Mouse (Mus musculus) midbrain, embryonic 13.5 days (tissue): ENCODE data around the gene Odf3l2. TPM values are rescaled to one million over a fixed set of nuclear protein-coding genes. Genes with fewer than 3 reads are reported as not detected.

Experiments used
- ATAC-seq: fragments of 200-750 bp; cut with Nextera tagmentation; 2 replicates; pipeline ENCODE4 v1.8.0; 2017; ENCODE audit warnings: mild to moderate bottlenecking, moderate TSS enrichment, moderate library complexity
- H3K27ac ChIP-seq: fragments of 300-500 bp; sonication (generic); 2 replicates; pipeline ENCODE4 v1.5.1; 2015; ENCODE audit warnings: inconsistent platforms, mild to moderate bottlenecking, moderate library complexity
- H3K27me3 ChIP-seq: fragments of 300-500 bp; sonication (generic); 2 replicates; pipeline ENCODE4 v1.6.1; 2015; ENCODE audit warnings: mild to moderate bottlenecking, inconsistent platforms
- H3K36me3 ChIP-seq: fragments of 300-500 bp; sonication (generic); 2 replicates; pipeline ENCODE4 v1.6.1; 2015; ENCODE audit warnings: mild to moderate bottlenecking, inconsistent platforms
- H3K4me1 ChIP-seq: fragments of 300-500 bp; sonication (generic); replicated peaks from 2 replicates; pipeline ENCODE4 v1.6.1; 2015; ENCODE audit warnings: inconsistent platforms
- H3K4me2 ChIP-seq: fragments of 300-500 bp; sonication (generic); replicated peaks from 2 replicates; pipeline ENCODE4 v1.6.1; 2015; ENCODE audit warnings: moderate library complexity, mild to moderate bottlenecking, inconsistent platforms
- H3K4me3 ChIP-seq: fragments of 300-500 bp; sonication (generic); replicated peaks from 2 replicates; pipeline ENCODE4 v1.5.1; 2015; ENCODE audit warnings: mild to moderate bottlenecking, inconsistent platforms
- H3K9ac ChIP-seq: fragments of 300-500 bp; sonication (generic); replicated peaks from 2 replicates; pipeline ENCODE4 v1.6.1; 2015; ENCODE audit warnings: mild to moderate bottlenecking, inconsistent platforms
- H3K9me3 ChIP-seq: fragments of 300-500 bp; sonication (generic); 2 replicates; pipeline ENCODE4 v1.6.1; 2016; ENCODE audit warnings: mild to moderate bottlenecking, inconsistent platforms
- WGBS: fragments of 180-500 bp; shearing (Covaris S2); methylation state at CpG from one replicate; pipeline ENCODE4 v1.1.7; 2015; 5-methylcytosine and 5-hydroxymethylcytosine counted together
- polyA plus RNA-seq: library from polyadenylated mRNA; unstranded; fragments of >200 nt; fragmentation: Nextera tagmentation; extraction: Ambion mirVana; gene quantifications from 2 replicates; pipeline ENCODE4 v1.2.1, GENCODE M21; 2015

Gene Odf3l2
- polyA plus RNA-seq, 1 experiment from 2014 or later: not detected

DNA sequence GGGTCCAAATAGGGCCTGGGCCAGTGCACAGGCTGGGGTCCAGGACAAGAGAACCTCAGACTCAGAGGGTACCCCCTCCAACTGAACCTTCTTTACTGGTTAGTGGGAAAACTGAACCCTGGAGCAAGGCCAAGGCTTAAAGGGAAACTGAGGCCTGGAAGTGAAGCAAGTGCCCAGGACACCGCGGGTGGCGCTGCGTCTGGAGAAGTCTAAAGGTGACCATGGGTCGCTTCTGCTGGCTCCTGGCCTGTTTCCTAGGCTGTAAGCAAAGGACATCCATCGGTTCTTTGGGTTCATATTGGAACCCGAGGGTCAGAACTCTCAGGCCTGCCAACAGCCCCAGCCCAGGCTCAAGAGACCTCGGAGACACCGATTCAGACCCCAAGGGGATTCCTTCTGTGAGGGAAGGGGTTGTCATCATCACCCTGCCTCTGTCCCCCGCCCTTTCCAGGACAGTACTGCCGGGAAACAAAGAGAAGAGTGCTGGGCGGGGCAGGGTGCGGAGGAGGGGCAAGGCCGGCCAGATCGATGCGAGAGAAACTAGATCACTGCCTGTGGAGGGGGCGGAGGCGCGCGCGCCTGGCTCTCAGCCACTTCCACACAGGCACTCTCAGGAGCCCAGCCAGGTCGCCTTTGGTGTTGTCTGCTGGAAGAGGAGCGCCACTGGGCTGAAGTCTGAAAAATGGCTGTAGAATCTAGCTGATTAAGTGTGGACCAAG lies 6.9 kb downstream of the Odf3l2 start:
- Histone ChIP-seq H3K9ac (peak overlapping the region; percentile 87), H3K27me3 (peaks cover 36% of the 10 kb centered on the region), H3K4me3 (peak overlapping the region; percentile 75), H3K4me1 (peaks cover 23% of the 10 kb centered on the region), H3K36me3 (no peaks in the 10 kb centered on the region), H3K4me2 (peak overlapping the region; percentile 66), H3K27ac (peak overlapping the region; percentile 42; the same call in 1 of the 2 replicates), H3K9me3 (no peaks in the 10 kb centered on the region)
- ATAC-seq: peak; percentile 24; the same call in 1 of the 2 replicates
- 4% methylated on average over 23 of the region's 23 CpGs for WGBS

DNA sequence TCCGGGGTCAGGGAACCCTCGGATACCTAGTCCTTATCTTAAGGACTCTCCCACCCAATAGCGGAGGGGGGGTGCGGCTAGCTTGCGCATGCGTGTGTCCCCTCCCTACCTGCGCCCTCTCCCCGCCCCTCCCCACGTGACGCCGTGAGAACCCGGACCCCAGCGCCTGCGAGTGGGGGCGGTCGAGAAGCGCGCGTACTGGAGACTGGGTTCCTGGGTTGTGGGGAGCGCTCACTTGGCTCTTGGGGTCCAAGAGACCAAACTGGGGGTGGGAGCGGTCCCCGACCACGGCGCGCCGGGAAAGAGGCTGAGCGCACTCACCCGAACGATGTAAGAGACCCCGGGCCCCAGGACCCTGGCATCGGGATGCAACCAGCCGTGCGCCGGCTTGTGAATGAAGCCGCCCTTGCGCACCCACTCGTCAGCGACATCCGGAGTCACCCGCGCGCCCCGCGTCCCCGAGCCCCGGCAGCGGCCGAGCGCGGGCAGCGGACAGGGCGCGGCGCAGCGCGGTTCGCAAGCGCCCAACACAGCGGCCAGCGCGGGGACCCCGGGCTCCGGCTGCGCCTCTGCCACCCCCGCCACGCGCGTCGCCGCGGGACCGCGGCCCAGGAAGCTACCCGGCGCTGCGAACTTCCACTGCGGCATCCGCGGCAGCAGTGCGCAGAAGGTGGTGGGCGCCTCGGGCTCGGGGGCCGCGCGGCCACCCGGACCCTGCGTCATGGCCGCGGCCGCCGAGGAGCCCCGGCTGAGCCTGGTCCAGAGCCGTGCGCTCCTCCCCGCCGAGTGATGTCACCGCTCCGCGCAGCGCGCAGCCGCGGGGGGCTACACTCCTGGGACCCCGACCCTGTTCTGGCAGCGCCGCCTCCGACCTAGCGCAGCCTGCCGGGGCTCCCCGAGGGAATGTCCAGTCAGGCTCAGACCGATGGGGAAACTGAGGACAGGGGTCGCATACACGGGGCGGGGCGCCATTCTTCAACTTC lies 8.1 kb downstream of the Odf3l2 start, which contains the start of gene Shc2:
TSS of gene Shc2 (minus strand) at position 791 of the 983 bp plus-strand sequence.
- Histone ChIP-seq H3K9me3 (no peaks in the 10 kb centered on the region), H3K4me1 (peaks cover 23% of the 10 kb centered on the region), H3K4me3 (peak within 1 kb of the TSS; percentile 75), H3K36me3 (no peaks in the 10 kb centered on the region), H3K9ac (peak within 1 kb of the TSS; percentile 87), H3K4me2 (peak within 1 kb of the TSS; percentile 66), H3K27ac (peak within 1 kb of the TSS; percentile 92), H3K27me3 (peaks cover 36% of the 10 kb centered on the region)
- under 1% methylated on average over 76 of the region's 116 CpGs for WGBS
- peak; percentile 89 for ATAC-seq

DNA sequence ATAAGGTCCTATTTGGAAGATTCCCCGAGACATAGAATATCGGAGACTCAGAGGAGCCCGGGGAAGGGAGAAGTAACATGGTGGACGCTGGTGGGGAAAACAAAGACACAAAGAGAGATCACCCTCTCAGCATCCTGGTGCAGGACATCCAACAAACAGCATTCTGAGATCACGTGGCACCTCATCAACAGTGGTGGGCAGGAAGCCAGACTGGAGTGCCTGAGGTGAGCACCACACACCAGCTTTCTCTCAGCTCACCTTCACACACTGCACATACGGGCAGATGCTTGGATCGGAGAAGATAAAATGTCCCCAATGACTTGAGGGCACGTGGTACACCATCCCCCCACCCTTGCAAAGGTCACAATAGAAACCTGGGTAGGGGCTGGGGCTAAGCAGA lies 9.3 kb downstream of the Odf3l2 start:
- H3K4me3 ChIP-seq: peak overlapping the region; percentile 75
- H3K4me1 ChIP-seq: peaks cover 23% of the 10 kb centered on the region
- peak overlapping the region; percentile 87 for H3K9ac ChIP-seq
- no peaks in the 10 kb centered on the region for H3K36me3 ChIP-seq
- 76% methylated on average over 8 of the region's 8 CpGs for WGBS
- H3K4me2 ChIP-seq: peak overlapping the region; percentile 66
- no peaks in the 10 kb centered on the region for H3K9me3 ChIP-seq
- peaks cover 36% of the 10 kb centered on the region for H3K27me3 ChIP-seq
- H3K27ac ChIP-seq: peak overlapping the region; percentile 92
- ATAC-seq: peak; percentile 2; the same call in 1 of the 2 replicates

DNA sequence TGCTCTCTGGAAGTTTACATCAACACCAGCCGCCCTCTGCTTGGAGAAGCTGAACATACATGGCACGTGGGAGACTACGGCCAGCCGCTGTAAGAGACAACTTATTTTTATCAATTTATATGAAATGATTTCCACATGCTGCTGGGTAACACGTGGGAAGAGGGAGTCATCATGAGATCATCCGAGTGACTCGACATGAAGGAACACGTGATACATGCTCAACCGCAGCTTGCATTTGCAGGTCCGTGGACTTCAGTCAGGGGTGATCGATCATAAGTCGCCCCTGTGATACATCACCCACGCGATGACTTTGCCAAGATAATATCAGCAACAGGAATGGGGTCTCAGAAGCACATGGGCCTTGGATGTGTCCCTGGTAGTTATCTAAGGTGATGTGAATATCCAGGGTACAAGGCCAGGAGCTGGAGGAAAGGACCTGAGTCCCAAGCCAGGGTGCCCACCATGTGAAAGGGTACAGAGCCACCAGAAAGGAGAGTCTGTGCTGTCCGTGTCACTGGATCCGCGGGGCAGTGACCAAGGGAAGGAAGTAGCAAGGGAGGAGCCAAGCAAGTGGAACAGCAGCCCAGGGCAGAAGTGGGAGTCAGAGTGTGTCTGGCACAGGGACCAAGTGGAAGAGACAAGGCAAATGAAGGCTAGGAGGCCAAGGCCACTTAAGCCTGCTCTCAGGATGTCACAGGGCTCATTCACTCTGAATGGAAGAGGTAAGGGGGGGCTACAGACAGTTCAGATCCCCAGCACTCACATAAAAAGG lies 12.3 kb downstream of the Odf3l2 start:
- Histone ChIP-seq H3K27ac (no peak overlapping the region), H3K9me3 (no peaks in the 10 kb centered on the region), H3K4me3 (no peak overlapping the region), H3K27me3 (peaks cover 14% of the 10 kb centered on the region), H3K9ac (no peak overlapping the region), H3K36me3 (0 out of 2 replicates have a peak, but pooled peaks cover 3% of the 10 kb centered on the region), H3K4me1 (peaks cover 13% of the 10 kb centered on the region), H3K4me2 (no peak overlapping the region)
- WGBS: 88% methylated on average over 17 of the region's 17 CpGs
- ATAC-seq: no peak

DNA sequence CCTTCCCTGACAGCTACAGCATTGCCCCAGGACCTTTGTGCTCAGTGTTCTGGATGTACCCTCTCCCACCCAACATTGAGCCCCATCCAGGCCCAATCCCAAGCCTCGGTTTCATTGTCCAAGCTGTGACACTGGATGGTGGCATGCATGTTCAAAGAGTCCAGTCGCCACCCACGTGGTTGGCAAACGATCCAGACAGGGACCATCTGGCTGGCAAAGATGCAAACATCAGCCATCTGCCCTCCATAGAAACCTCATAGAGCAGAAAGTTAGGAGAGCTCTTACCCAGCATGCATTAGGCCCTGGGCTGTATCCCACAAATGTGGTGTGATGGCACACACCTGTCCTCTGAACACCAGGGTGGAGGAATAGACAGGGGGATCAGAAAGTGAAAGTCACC lies 14.1 kb downstream of the Odf3l2 start:
- Histone ChIP-seq H3K9me3 (no peaks in the 10 kb centered on the region), H3K36me3 (peaks cover 9% of the 10 kb centered on the region; the same call in 1 of the 2 replicates), H3K4me3 (no peak overlapping the region), H3K9ac (no peak overlapping the region), H3K27ac (no peak overlapping the region), H3K4me1 (peaks cover 5% of the 10 kb centered on the region; the same call in 1 of the 2 replicates), H3K27me3 (no peaks in the 10 kb centered on the region), H3K4me2 (no peak overlapping the region)
- ATAC-seq: no peak
- WGBS: 76% methylated on average over 4 of the region's 4 CpGs

DNA sequence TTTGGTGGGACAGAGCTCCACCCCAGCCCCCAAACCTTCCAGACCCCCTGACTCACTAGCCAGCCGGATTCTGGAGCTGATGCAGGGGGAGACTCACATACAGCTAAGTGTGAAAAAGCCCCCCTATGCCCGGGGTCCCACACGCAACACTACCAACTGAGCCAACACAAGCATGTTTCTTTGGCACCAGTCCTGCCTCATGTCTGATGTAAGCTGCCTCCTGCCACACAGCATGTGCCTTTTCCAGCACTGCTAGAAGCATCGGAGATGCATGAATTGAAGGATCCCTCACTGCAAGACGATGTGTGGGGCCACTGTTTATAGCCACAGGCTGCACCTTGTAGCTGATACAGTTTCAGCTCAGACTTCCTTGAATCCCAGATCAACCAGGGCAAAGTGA lies 17.2 kb downstream of the Odf3l2 start:
- Histone ChIP-seq H3K27me3 (no peaks in the 10 kb centered on the region), H3K9me3 (no peaks in the 10 kb centered on the region), H3K4me1 (no peaks in the 10 kb centered on the region), H3K4me3 (no peak overlapping the region), H3K4me2 (no peak overlapping the region), H3K9ac (no peak overlapping the region), H3K27ac (no peak overlapping the region), H3K36me3 (peaks cover 16% of the 10 kb centered on the region; the same call in 1 of the 2 replicates)
- 81% methylated on average over 5 of the region's 5 CpGs for WGBS
- ATAC-seq: no peak

DNA sequence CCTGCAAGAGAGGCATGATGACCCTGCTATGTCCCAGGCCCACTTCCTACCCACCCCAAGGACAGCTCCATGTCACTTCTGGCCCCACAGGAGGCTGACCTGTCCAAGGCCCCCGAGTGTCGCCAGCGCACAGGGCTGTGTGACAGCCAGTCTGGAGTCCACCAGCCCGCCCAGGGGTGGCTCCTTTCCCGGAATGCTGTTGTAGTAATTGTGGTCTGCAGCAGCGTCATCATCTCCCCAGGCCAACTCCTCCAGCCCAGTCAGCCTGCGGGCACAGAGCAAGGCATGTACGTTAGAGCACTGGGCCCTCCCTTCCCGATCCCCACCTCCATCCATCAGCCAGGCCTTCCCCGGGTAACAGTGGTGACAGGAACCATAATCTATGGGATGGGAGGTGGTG lies 19.4 kb downstream of the Odf3l2 start:
- Histone ChIP-seq H3K4me2 (no peak overlapping the region), H3K27me3 (no peaks in the 10 kb centered on the region), H3K9ac (0 out of 2 replicates have a peak overlapping the region, but pooled peaks have one; percentile 10), H3K4me1 (no peaks in the 10 kb centered on the region), H3K9me3 (no peaks in the 10 kb centered on the region), H3K36me3 (peaks cover 16% of the 10 kb centered on the region; the same call in 1 of the 2 replicates), H3K27ac (no peak overlapping the region), H3K4me3 (no peak overlapping the region)
- no peak for ATAC-seq
- 95% methylated on average over 10 of the region's 10 CpGs for WGBS

DNA sequence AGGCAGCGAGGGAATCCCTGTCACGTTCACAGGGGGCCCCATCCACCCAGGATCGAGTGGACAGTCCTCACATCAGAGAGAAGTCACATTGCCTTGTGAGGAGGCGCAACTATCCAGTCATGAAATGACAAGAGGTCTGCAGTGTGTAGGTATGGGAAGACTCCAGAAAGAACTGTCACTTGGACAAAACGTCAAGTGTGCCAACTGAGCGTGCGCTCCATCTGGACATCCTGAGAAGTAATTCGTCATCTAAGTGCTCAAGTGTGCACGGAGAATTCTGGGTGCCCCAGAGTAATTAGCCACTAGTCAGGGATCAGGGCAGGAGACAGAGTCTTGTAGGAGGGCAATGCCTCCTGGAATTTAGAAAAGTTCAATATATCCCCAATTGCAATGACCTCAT lies 20.1 kb downstream of the Odf3l2 start:
- no peak for ATAC-seq
- no peaks in the 10 kb centered on the region for H3K9me3 ChIP-seq
- no peak overlapping the region for H3K4me3 ChIP-seq
- H3K36me3 ChIP-seq: peaks cover 18% of the 10 kb centered on the region; the same call in 1 of the 2 replicates
- no peak overlapping the region for H3K27ac ChIP-seq
- H3K4me1 ChIP-seq: no peaks in the 10 kb centered on the region
- H3K27me3 ChIP-seq: no peaks in the 10 kb centered on the region
- H3K4me2 ChIP-seq: no peak overlapping the region
- WGBS: 84% methylated on average over 9 of the region's 9 CpGs
- no peak overlapping the region for H3K9ac ChIP-seq

DNA sequence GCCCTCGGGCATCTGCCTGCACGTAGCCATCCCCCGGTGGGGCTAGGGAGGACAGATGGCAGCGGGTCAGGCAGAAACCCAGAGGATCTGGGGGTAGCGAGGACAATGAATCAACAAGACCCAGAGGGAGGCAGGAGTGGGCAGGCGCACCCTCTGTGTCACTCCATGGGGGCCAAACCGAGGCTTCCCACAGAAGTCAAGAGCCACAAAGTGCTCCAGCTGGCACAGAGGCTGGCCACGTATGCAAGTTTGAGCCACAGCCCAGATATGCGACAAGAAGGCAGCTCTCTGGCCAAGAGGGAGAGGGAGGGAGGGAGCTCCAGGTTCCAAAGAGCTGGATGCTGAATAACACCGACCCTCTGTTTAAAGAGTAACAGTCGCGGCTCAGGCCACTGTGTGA lies 21.6 kb downstream of the Odf3l2 start:
- no peaks in the 10 kb centered on the region for H3K4me1 ChIP-seq
- peaks cover 22% of the 10 kb centered on the region; the same call in 1 of the 2 replicates for H3K36me3 ChIP-seq
- H3K4me3 ChIP-seq: no peak overlapping the region
- no peak overlapping the region for H3K4me2 ChIP-seq
- ATAC-seq: no peak
- no peak overlapping the region; the same call in 1 of the 2 replicates for H3K9ac ChIP-seq
- no peaks in the 10 kb centered on the region for H3K9me3 ChIP-seq
- H3K27me3 ChIP-seq: no peaks in the 10 kb centered on the region
- H3K27ac ChIP-seq: no peak overlapping the region
- WGBS: 63% methylated on average over 12 of the region's 12 CpGs

DNA sequence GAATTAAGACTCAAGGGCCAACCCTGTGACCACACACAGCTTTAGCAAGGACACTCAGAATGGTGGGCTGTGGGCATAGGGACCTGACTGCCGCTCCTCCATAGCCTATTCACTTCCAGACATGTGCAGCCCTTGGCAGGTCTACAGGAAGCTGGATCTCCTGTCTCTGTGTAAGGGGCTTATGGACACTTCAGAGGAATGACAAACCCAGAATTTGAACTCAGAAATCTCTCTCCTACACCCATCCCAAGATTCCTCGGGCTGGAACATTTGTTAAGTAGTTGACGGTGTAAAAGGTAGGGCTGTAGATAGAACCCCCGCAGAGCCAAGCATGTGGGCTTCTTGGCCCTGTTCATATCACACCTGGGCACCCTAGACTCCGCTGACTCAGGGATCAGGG lies 29.2 kb downstream of the Odf3l2 start:
- no peak overlapping the region for H3K27ac ChIP-seq

DNA sequence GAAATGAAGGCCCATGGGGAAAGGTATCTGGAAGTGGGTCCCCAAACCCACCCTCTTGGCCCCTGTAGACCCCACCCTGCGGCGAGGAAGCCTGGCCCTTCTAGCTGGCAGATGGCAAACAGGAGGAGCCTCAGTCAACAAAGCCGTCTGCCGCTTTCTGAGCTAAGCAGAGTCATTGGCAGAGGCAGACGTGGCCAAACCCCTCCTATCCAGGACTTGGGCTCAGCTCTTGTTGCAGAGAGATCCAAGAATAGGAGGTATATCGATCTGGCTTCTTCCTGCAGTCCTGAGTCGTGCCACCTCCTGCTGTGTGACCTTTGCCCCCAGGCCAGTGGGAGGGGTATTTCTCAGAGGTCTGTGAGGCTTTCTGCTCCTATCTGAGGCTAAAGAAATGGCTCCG lies 29.7 kb downstream of the Odf3l2 start:
- no peak for ATAC-seq

More for the DNA sequence above, 29.2 kb downstream of the Odf3l2 start:
- no peaks in the 10 kb centered on the region for H3K9me3 ChIP-seq
- H3K27me3 ChIP-seq: peaks cover 27% of the 10 kb centered on the region
- no peak for ATAC-seq
- no peak overlapping the region for H3K4me2 ChIP-seq
- WGBS: 87% methylated on average over 5 of the region's 5 CpGs
- H3K4me3 ChIP-seq: no peak overlapping the region
- H3K4me1 ChIP-seq: peaks cover 29% of the 10 kb centered on the region
- no peak overlapping the region for H3K9ac ChIP-seq
- H3K36me3 ChIP-seq: peaks cover 17% of the 10 kb centered on the region

More for the DNA sequence above, 29.7 kb downstream of the Odf3l2 start:
- H3K36me3 ChIP-seq: peaks cover 17% of the 10 kb centered on the region
- no peak overlapping the region for H3K4me3 ChIP-seq
- WGBS: 8% methylated on average over 8 of the region's 8 CpGs
- H3K4me2 ChIP-seq: no peak overlapping the region
- H3K4me1 ChIP-seq: peaks cover 31% of the 10 kb centered on the region
- no peak overlapping the region for H3K9ac ChIP-seq
- H3K27ac ChIP-seq: no peak overlapping the region
- no peaks in the 10 kb centered on the region for H3K9me3 ChIP-seq
- peaks cover 32% of the 10 kb centered on the region for H3K27me3 ChIP-seq
